Mouse (Mus musculus) thymus, adult 18-20 months (tissue): ENCODE results near the gene Rps3a1.

Experiments
- DNase-seq, 2 experiments: peaks; one replicate each; pipeline ENCODE4 v3.0.0; 2022; ENCODE audit warnings: mixed read lengths in 2 of 2

Gene Rps3a1

GRCm38 (mm10) chr3:86142263-86142933 is at the start of gene Rps3a1:
TSS of gene Rps3a1 (minus strand) at chr3:86142702.
- peak; percentile 97 to 98 for DNase-seq

DNA sequence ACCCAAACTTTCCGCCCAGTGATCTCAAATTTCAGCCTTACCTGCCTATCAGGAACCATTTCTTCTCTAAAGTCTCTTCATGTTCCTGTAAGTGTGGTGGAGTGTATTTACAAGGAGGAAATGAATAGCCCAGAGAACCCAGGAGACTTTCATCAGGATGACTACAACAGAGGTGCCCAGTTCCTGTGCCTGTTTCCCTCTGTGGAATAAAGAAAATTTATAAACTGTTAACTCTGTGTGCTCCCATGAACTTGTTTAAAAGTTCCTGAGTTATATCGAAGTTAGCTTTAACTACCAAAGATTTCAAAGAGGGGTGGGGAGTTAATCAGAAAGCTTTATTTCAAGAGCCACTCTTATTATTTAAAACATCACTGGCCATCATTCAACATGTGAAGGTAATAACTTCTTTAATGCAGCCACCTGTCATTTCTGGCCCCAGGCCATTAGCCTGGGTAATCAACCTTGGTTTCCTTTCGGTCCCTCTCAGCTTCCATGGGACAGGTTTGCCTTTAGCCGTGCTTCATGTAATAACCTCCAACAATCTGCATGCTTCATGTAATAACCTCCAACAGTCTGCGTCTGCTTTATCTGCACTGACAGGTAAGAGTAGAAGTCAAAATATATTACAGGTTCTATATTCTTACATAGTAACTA is 45.4 kb upstream of the Rps3a1 start:
- no peak for DNase-seq

- no peak for DNase-seq
These were observed 42.0 kb upstream of the Rps3a1 start for GRCm38 (mm10) chr3:86184546-86184945.

DNA sequence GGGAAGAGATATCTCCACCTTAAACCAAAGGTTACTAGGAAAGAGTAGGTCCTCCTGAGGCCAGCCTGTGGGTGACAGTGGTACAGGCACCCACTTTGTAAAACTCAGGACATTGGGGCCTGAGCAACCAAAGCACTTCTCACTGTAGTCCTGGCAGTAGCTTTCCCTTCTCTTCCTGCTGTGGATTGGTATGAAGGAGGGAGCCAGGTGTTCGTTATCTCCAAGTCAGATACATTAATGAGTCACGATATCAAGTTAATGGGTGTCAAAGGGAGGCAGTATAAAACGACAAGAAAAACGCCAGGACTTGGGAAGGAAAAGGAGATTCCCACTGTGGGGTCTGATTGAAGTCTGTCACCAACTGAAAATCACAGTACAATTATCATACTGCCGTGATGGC is 38.6 kb upstream of the Rps3a1 start:
- no peak for DNase-seq

DNA sequence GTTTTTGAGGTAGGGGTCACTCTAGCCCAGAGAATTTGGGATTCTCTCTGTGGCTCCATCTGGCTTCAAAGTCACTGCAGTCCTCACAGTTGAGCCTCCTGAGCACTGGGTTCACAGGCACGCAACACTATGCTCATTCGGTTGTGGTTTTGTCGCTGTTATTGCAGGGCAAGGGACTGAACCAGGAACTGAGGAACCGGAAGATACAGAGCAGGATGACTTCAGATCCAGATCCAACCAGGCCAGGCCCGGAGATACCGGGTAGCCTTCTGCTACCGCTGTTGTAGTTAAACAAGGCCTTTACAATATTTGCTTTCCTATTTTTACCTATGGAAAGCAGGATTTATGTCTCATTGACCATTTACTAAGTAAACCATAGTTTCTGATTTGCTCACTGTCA is 37.2 kb upstream of the Rps3a1 start:
- no peak for DNase-seq

- DNase-seq: no peak
These were observed 26.4 kb upstream of the Rps3a1 start for GRCm38 (mm10) chr3:86168841-86169425.

- no peak for DNase-seq
These were observed 7.0 kb upstream of the Rps3a1 start for GRCm38 (mm10) chr3:86149521-86149920.

DNA sequence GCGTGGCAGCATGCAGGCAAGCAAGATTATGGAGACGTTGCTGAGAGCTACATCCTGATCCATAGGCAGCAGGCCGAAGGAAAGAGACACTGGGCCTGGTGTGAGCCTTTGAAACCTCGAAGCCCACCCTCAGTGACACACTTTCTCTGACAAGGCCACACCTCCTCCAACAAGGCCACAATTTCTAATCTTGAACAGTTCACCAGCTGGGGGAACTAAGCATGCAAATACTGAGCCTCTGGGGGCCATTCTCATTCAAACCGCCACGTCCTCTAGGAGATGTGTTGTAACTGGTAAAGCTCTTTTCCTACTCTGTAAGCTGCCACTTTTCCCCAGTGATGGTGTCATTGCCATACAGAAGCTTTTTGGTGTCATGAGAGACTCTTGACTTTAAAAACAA is 6.6 kb upstream of the Rps3a1 start:
- DNase-seq: no peak

- DNase-seq: no peak
These were observed 841 bp upstream of the Rps3a1 start for GRCm38 (mm10) chr3:86143343-86143742.

DNA sequence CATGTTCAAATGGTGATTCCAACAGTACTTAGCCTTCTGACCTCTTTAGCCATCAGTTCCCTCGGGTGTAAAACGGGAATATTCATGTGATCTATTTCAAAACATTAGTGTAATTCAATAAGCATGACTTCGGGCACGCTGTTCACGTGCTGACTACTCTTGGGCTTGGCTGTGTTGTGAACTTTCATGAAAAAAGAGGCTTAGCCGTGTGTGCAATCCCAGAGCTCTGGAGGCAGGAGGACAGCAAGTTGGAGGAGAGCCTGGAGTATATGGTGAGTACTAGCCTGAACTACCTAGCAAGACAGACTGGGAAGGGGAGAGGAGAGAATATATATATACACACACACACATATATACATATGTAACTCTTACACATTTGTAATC is 424 bp upstream of the Rps3a1 start:
- no peak for DNase-seq

DNA sequence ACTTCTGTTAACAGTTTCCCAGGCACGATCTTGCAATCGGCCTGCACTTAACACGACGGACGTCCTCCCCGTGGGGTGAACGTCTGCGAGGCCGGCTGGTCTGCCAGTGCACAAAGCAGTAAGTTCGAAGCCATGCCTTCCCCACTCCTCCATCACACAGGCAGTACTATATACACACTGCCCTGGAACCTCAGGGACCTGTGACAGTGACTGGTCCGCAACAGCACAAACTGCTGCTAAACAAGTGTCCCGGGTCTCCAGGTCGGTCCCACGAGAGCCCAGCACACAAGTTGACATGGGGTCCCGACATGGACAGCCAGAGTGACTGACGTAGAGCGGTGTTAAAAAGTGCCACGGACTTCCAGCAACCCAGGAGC is 628 bp downstream of the Rps3a1 start:
- no peak for DNase-seq

DNA sequence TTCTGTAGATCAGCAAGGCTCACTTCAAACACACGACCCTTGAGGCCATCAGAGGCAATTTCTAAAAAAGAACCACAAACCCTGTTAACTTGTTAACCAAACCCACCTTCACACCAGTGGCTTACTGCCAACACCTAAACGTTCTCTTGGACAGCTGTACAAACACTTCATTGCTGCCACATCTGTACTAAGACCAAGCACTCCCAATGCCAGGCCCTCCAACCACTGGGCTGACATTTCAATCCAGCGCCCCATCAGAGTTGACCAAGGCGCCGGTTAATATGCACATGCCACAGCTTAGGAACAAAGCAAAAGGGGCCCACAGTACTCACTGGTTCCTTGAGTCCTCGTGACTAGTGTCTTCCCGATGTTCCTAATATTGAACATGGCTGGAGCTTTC is 1.1 kb downstream of the Rps3a1 start:
- no peak for DNase-seq

GRCm38 (mm10) chr3:86139660-86140059 is 2.8 kb downstream of the Rps3a1 start:
- no peak for DNase-seq

- DNase-seq: no peak
These were observed 5.4 kb downstream of the Rps3a1 start for GRCm38 (mm10) chr3:86136936-86137574.

DNA sequence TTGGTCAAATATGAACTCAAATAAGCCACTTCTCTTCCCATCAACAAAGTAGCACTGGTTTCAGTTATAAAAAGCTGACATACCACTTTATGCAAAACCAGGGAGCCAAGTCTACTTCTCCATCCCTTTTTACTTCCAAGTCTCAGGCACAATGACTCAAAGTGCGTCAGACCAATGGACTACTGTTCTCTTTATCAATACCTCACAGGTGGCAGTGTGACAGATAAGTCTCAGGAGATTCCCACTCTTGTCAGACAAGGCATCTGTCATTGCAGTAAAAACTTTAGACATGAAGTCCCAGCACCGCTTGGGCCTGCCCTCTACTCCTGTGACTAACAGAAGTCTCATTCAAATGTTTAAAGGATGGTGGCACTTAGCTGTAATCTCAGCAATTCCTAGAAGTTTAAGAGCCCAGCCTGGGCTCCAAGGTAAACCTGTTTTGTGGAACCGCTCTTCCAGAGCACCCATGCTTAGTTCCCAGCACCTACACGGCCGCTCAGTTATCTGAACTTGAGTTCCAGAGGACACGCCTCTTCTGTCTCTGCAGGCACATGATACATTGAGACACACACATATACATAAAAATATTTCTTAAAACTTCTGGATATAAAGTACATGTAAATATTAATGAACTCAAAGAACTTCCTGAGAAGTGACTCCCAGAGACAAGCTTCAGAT is 6.5 kb downstream of the Rps3a1 start:
- DNase-seq: no peak

GRCm38 (mm10) chr3:86134939-86135638 is 7.4 kb downstream of the Rps3a1 start:
- DNase-seq: no peak

DNA sequence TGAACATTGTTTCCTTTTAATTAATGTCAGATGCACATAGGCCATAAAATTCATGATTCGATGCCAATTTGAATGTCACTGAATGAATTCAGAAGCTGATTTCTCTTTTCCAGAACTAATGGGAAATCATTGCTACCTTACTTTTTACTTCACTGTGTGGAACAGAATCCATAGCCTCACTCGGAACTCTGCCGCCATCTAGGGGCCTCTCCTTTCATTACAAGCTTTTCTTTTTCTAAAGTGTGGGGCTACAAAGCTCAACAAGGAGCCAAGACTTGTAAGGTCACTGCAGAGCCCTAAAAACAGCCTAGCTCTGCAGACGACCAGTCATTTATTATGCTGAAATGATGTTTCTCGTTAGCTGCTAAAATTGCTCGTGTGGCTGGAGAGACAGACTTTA is 12.7 kb downstream of the Rps3a1 start:
- no peak for DNase-seq

DNA sequence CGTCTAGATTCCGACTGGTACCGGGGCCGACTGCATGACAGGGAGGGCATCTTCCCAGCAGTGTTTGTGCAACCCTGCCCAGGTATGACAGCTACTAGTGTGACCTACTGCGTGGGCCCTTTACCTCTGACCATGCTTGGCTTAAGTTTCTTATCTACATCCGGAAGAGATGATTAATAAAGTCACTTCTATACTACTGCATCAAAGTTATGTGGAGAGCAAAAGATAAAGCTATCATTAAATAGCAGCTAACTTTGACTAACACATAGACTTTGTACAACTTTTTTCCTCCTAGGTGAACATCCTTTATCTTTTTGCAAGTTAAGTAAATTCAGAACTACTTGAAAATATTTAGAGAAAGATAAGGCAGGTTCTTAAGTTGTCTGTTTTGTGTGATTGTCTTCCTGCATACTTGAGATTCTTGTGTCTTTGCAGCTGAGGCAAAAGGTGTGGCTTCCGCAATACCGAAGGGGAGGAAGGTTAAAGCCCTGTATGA is 19.2 kb downstream of the Rps3a1 start:
- DNase-seq: no peak

DNA sequence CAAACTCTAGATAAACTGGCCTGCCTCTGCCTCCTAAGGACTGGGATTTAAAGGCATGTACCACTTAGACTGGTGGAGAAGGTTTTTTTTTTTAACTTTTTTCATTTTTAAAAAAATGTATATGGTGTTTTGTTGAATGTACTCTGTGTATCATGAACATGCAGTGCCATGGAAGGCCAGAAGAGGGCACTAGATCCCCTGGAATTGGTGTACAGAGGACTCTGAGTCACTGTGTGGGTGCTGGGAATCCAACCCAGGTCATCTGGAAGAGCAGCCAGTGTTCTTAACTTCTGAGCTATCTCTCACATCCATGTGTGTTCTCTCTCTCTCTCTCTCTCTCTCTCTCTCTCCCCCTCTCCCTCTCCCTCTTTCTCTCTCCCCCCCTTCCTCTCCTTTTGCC is 20.3 kb downstream of the Rps3a1 start:
- DNase-seq: no peak

DNA sequence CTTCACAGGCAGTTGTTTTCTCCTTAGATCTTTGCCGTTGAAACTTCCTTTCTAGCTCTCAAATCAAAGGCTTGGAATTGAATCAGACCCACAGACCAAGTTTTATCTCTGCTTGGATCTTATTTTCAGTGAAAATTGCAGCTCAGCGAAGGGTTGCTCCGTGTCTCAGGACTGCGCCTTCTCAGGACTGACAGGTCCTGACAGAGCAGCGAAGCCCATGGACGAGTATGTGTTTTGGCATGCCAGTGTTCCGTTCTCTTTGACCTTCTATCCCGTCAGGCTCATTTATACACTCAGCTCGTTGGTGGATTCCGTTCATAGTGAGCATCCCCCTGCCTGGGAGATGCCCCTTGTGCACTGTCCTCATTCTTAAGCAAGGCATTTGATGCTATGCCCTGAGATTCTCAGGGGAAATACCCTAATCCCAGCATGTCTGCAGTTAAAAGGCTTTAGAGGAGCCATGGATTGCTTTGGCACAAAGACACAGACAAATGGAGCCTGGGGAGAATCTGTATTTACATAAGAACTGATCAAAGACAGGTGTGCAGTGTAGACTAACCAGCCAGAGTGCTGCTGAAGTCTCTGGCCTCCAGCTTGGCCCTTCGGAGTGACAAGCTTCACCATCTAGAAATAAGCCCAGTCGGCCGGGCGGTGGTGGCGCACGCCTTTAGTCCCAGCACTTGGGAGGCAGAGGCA is 23.1 kb downstream of the Rps3a1 start:
- DNase-seq: no peak

GRCm38 (mm10) chr3:86116951-86117350 is 25.6 kb downstream of the Rps3a1 start:
- no peak for DNase-seq
